Mouse (Mus musculus) retina, postnatal 1 day (tissue): ENCODE results near the gene Isy1.

Source experiments
- DNase-seq: peaks from one replicate; pipeline ENCODE4 v3.0.0-alpha.2; 2012

Gene Isy1

DNA sequence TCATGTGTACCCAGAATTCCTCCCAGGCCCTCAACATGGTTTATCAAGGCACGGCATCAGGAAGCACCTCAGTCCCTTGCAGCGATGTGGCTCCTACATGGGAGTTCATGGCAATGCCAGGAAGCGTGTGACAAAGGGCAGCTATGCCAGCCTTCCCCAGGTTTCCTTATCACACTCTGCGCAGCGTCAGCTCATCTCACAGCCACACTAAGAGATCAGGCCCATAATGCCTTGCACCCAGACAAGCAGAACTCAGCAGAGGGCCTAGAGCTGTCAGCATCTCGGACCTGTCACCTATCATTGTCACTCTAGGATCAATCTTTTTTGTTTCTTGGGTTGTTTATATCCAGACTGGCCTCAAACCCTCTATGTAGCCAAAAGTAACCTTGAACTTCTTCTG is 39.0 kb downstream of the Isy1 start:
- DNase-seq, result no peak

DNA sequence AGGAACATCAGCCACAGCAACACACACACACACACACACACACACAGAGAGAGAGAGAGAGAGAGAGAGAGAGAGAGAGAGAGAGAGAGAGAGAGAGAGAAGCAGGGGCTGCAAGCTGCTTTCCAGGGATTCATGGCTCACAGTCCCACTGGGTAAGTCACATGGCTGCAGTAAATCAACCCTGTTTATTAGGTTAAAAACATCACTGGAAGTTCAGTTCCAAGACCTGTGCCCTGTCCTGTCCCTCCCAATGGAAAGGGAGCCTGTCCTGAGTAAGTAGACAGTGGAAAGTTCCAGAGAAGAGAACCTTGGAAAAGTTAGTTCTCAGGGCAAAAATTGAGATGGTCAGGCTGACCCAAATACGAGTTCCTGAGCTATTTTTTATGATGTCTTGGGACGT is 41.3 kb downstream of the Isy1 start:
- no peak for DNase-seq

DNA sequence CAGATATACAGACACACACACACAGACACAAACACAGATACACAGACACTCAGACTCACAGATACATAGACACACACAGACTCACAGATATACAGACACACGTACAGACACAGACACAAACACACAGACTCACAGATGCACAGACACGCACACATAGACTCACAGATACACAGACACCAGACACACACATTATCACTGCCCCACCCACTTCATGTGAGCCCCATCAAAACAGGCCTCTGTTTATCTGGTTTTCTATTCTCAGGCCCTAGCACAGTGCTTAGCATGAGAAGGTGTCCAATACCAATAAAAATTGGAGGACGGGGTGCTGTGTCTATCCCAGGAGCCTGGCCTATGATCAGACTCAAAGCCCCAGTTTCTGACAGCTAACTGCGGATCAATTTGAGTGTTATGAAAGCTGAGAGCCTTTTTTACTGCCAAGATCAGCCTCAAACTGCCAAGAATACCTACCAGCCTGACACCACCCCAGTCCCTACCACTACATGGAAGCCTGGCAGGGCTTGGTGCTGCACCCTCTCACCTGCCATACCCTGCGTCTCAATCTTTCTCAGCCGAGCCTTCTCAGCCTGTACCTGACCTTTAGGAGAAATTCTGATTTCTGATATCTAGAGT is 42.2 kb downstream of the Isy1 start:
- no peak for DNase-seq

DNA sequence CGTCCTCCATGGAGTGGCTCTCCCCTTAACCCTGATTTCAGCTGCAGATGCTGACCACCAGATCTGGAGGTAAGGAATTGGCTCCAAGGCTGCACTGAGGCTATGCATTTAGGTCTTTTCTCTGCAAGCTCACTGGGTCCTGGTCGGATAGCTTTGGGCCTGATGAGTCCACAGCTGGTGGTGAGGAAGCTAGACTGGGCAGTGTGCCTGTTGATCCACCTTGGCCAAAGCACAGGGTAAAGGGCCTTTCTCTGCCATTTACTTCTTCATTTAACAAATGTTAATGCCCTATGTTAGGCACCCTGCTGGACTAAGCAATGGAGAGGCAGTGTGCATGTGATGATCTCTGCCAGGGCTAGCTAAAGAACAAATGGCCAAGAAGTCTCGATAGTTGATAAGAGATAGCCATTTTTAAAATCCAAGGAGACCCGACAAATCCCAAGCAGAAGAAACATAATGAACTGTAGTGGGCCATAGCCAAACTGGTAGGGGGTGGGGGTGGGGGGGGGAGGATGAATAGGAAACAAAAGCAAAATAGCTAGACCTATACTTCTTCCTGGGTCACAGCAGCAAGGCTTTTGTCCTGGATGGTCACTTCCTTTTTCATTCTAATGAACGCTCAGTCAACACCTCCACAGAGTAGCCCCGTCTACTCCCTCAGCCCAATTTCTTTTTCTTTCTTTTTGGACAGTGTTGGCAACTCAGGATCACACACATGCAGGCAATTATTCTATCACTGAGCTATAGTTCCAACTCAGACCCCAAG is 43.0 kb downstream of the Isy1 start:
- DNase-seq, result no peak

DNA sequence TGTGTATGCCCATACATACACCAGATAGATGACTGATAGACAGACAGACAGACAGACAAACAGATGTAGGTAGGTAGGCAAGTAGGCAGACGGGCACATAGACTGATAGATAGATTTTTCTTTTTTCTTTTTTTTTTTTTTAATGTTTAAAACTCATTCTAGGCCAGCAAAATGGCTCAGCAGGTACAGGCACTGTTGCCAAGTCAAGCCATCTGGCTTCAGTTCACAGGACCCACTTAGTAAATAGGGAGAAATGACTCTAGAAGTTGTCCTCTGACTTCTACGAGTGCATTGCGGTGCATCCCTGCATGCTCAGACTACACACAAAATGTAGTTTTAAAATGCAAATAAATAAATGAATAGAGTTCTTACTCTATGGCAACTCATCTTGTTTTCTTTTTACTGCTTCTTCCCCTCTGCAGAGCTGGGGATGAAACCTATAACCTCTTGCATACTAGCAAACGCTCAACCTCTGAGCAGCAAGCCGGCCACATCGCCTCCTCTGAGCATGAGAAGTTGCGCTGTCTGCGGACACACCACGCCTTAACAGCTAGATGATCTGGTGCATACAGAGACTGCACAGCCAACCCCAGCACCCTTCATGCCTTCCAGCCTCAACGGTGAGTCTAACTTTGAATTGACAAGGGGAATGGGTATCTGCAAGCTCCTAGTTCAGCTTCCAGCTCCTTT is 44.6 kb downstream of the Isy1 start:
- DNase-seq, result no peak

DNA sequence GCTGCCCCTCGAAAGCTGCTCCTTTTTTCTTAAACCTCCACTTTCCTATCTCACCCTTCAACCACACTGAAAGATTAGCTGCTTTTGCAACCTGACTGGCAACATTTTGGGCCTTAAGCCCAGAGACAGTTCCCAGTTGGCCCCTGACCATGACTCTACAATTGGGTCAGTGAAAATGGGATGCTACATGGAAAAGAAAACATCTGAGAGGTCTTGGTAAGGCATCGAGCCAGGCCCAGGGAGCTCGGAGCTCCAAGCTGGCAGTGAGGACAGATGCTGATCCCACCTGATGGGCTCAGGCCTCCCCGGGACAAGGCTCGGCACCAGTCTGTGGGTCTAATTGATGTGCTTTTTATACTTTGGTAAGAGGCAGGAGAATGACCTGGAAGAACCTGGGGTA is 46.8 kb downstream of the Isy1 start:
- DNase-seq, result no peak

DNA sequence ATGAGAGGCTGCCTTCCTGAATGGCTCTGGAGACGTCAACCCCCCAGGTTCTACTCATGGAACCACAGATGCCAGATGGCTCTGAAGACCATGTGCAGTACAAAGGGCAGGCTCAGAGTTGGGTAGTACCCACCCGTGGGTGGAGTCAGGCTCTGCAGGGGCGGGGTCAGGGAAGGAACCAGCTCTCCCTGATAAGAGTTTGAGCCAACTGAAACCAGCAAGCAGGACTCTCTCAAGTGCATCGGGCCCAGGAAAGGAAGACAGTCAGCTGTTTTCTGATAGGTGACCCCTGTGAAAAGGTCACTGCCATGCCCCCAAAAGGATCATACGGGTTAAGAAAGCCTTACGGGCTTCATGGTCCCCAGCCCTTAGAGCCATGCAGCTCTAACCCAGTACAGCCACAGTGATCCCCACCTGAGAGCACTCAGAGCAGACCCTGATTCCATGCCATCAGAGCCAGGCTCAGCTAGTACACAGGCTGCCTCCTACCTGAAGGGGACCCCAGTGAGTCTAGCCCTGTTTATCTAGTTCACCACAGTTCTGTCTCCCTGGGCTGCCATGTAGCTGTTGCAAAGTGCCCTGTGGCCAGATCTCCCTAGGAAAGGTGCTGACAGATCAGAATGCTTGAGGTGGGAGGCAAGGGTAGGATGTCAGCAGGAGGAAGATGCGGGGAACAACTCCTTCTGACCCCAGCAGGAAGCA is 47.7 kb downstream of the Isy1 start:
- DNase-seq, result no peak

DNA sequence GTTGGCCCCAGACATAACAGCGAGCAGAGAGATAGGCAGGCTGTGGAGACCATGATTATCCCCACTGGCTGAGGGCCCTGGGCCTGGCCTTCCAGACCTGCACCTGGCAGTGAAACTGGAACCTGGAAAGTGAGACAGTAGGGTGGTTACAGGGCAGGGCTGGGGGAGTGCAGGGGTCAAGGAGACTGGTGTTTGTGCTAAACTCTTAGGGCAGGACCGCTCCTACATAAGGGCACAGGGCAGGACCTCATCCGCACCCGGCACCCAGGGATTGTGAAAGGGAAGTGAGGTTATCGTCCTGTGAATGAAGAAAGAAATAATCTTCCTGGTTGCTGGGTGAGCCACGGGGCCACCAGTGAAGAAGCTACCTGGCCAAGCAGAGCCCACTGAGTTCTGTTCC is 48.8 kb downstream of the Isy1 start:
- DNase-seq, result no peak

DNA sequence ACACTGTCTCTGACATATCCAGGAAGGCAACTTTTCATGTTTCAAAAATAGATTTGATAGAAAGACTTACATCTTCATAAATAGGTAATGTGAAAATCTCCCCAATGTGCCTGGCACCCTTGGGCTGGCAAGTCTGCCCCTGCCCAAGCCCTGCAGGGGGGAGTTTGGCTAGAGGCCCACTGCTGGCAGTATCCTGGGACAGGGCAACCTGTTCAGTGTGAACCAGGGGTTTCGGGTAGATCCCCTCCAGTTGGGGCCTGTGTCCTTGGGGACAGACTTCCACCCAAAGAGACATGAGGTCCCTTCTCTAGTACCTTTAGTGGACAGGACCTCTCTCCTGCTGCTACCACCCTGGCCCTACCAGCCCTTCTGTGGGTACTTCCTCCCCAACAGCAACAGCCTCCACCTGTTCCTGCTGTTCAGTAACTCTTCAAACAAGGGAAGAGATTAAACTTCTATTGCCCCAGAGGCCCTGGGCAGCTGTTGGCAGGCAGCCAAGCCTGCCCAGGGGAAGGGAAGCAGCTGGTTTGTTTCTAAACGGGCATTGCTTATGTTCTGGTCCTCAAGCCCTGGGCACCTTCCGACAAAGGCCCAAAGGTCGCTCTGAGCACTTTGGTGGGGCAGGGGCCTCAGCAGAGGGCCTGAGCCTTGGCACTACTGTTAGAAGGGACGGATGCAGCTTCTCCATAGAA is 49.6 kb downstream of the Isy1 start:
- DNase-seq, result peak; percentile 86

DNA sequence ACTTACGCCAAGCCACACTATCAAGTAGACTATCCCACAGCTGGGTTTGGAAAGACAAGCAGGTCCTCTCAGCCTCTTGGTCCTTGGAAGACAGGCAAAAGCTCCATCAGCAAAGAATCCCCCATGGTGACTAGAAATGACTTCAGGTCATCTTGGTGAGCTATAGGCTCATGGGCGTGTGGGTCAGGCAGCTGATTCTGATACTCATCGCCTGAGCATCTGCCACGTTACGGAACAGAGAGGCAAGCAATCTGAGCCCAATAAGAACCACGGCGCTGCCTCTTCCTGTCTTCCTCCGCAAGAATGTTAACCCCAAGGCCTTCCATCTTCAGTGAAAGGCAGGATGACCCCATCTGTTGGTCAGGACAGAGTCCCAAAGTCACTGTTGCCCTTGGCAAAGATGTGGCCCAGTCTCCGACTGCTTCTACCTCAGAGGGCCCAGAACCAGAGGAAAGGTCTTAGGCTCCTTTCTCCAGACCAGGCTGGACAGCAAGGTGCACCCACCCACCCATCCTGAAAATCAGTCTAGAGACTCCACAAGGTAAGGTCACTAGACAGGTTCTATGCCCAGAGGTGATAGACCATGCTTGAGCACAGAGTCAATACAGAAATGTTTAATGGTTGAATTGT is 50.2 kb downstream of the Isy1 start:
- no peak for DNase-seq

DNA sequence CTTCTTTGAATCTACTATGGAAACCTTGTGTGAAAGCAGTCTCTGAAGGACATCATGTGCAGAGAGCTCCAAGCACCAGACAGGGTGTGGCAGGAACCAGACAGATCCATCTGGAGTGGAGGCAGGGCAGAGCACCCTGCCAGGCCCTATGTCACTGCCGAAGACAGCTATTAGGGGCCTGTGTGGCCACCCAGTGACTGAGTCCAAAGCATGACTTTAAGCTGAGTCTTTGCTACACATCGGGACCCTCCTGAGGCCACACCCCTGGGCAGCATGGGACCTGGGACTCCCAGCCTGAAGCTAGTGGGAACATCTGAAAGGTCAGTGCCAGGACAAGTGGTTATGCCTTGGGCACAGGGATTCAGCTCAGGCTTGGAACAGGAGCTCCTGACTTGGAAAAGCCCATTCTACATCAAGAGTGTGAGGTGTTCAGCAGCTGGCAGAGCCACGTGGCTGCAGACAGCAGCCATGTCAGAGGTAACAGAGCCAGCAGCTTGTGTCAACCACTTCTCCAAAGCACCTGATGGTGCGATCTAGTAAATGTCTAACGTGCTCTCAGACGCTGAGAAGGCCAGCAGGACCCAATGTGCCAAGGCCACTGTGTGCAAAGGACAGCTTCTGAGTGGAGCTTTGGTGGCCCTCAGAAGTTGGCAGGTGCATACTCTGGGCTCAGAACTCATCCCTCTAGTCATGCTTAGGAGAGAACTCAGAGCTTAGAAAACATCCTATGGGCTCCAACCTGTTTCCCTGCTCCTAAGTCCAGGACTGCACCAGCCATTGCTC is 51.3 kb downstream of the Isy1 start:
- no peak for DNase-seq

DNA sequence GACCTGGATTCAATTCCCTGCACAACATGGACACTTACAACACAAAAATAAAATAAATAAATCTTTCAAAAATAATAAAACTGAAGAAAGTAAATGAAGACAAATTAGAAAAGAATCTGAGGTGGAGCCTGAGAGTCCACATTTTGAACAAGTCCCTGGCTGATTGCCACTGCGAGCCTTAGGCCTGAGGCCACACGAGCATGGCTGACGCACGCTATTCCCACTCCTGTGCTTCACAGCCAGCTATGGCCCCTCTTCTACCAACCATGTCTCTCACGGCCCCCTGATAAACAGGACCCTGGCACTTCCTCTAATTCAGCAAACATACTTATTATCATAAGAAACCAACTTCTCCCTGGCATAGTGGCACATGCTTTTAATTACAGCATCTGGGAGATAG is 52.0 kb downstream of the Isy1 start:
- DNase-seq, result no peak

DNA sequence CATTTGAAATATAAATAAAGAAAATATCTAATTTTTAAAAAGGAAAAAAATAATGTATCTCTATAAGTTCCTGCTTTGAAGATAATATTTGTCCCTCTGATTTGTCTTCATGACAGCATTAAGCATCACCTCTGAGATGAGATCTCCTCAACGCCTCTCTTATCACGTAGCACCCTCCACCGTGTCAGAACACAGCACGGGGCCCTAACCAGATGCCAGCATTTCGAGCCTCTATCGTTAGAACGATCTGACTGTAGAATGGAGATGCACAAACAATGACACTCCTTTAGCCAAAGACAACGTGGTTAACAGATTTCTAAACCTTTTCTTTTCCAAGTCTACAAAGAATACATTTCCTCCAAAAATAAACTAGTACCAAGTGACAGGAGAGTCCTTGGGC is 54.6 kb downstream of the Isy1 start:
- DNase-seq, result no peak

DNA sequence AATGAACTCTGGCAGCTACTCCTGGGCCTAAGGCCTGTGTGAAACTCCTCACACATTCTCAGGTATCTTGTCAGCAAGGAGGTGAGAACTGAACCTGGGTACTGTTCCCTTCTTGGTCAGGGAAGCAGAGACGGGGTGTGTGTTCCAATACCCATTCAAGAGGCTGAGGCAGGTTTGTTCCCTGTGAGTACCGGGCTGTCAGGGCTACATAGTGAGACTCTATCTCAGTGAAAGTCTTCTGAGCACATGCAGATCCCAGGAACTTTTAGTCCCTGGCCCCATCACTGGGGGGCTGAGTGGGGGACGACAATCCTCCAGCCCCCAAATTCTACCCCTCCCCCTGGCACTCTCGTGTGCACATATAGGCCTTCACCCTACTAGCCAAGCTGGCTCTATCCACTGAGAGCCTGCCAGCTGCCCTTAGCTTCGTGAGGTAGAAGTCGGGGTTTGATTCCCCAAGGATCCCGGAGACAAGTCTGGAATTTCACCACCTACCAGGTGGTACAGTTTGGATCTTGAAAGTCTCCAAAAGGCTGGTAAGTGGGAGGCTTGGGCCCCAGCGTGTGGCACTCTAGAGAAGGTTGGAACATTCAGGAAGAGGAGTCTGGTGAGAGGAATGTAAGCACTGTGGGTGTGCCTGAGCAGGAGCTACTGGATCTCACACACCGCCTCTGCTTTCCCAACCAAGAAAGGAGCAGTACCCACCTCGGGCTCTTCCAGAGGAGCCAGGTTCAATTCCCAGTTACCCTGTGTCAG is 57.9 kb downstream of the Isy1 start:
- no peak for DNase-seq

DNA sequence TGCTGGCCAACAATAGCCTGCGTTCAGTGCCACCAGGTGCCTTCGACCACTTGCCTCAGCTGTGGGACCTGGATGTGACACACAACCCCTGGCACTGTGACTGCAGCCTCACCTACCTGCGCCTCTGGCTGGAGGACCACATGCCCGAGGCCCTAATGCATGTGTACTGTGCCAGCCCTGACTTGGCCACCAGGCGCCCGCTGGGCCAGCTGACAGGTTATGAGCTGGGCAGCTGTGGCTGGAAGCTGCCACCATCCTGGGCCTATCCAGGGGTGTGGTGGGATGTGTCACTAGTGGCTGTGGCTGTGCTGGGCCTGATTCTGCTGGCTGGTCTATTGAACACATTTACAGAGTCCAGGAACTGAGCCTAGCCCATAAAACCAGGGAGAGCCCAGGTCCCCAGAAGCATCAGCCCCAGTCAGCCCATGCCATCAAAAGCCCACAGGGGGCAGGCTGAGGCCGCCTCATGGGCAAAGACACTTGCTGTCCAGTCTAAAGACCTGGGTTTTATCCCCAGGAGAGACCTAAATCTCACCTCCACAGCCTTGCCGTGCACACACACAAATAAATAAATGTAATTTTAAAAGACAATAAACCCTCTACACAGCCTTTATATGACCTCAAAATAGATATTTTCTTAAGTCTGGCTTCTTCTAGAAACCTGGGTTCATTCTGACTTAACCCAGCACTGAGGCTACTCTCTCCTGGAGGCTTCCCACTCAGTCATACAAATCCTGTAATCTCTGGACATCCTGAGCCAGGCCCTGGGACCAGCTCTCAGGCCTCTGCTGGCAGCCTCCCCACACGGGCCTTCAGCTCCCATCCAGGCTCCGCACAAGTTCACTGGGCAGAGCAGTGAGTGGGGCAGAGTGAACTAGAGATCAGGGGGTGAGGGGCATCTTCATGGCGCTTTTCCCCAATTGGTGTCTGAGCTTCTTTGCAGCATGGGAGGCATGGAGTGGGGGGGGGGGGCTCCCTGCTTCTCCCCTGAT is 59.1 kb downstream of the Isy1 start:
- DNase-seq, result peak; percentile 14

DNA sequence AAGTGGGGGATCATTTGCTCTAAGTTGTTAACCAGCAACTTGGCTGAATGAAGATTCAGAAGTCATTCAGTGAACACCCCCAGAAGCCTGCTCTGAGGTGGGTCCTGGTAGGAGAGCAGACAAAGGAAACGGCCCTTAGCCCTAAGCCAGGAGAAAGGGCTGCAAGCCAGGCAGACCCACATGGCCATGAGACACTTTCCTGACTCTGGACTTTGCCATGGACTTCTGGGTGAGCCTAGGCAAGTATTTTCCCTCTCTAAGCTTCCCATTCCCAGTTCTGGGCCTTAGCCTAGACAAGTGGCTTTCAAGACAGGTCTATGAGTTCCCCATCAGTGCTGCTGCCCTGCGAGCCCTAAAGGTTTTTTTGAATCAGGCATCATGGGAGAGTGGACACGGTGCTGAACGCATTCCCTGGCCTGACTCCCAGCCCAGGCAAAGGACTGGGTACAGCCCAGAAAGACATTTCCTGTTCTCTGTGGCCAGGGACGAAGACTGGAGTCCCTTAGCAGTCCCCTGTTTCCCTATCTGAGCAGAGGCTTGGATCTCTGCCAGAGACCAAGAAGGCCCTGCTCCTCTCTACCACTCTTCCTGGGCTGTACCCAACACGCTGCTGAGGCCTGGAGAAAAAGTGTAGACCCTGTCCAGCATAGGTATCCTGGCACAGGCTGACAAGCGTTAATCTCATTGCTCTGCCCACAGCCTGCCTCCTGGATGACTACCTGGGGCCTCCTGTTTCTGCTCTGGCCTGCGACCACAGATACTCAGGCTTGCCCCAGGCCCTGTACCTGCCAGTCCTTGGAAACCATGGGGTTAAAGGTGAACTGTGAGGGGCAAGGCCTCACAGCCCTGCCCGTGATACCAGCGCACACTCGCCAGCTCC is 60.1 kb downstream of the Isy1 start:
- no peak for DNase-seq

DNA sequence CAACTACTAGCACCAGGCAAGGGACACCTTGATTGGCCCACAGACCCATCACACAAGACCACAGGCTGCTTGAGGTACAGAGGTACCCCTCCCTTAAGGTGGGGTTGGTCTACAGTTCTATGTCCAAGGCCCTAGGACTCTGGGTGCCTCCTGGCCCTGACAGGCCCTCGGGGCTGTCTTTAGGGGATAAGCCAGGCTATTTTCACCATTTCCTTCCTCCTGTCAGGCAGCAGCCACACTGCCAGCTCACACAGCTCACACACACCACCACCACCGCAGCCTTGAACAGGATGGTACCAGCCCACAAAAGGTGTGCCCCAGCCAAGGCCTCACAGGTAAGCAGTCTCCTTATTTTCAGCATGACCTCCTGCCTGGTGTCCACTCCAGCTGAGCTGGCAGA is 60.8 kb downstream of the Isy1 start, which contains the start of gene Gp9:
TSS of gene Gp9 (plus strand) at position 231 of the 400 bp plus-strand sequence.
- DNase-seq, result no peak

DNA sequence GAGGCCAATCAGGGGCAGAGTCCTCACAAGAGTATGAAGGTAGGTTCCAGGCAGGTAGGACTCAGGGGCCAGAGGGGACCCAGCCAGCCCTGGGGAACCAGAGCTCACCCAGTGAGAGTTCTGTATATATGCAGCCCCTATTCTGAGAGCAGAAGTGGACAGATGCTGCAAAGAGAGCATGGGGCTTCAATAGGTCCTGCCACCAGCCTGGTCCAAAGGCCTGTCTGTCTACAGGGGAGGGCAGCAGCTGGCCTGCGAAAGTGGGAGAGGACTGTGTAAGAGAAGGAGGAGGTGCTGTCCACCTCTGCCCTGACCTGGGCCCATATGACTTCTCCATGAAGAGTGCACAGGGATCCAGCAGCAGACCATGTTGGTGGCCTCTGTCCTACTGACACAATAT is 61.9 kb downstream of the Isy1 start:
- DNase-seq, result no peak
